Mouse (Mus musculus) cerebellum, adult 11 months (tissue): ENCODE measurements around the gene Gm49345.
"Not testable (repeated sequence)": the region's sequence is repeated elsewhere in the genome, so short reads cannot be mapped to it uniquely, and the experiment has no call there.

Experiments
- DNase-seq: peaks from one replicate; pipeline ENCODE4 v3.0.0; 2022

Gene Gm49345

DNA sequence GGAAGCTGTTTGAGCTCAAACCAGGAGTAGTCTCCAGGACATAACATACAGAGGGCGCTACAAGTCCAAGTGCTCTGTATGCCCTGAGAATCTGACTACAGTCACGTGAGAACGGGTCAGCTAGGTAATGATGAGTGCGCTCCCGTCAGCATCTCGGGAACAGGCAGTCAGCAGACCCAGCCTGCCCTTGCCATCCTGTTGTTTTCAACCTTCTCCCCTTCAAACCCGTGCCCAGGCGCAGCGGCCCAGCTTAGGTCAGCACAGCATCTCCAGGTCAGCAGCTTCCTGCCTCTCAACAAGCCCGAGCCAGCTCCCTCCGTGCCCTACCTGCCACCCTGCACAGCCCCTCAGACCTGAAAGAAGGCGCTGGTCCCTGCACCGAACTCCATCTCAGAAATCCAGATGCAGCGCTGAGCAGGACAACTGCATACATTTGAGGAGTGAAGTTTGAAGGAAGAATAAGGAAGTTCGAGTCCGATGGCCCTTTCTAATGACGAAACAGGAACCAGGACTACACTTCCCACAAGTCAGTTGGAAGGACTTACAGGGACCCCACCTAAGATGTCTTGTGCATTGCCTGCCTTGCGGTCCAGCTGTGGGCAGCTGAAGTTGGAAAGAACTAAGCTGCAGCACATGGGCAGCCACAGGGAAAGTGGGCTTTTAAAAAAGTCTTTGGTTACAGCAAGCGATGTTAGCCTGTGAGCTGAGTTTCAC lies at the start of gene Gm49345, which contains the start of gene Zfp729a:
Gene Gm49345 (minus strand): TSS at position 476 of the 714 bp plus-strand sequence.
Gene Zfp729a (minus strand): TSS at position 498 of the 714 bp plus-strand sequence.
- DNase-seq, result peak; percentile 73

DNA sequence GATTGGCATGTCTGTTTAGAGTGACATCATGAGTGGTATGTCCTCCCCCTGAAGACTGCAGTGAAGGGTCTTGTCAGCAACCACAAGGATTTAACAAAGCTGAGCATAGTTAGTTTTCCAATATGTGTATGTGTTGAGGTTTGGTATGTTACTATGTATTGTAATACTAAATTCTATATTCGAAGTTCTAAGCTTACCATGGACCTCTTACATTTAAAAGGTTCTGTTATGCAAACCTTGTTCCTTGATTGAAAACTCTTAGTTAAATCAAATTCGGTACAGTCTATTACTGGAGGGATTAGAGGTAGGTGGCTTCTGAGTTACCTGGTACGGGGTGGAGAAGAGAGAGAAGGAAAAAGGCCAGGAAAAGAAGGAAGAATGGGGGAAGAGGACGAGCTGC lies 49.4 kb upstream of the Gm49345 start, which contains the start of gene Zfp738:
Gene Zfp738 (minus strand): TSS at position 101 of the 400 bp plus-strand sequence.
- no peak for DNase-seq

DNA sequence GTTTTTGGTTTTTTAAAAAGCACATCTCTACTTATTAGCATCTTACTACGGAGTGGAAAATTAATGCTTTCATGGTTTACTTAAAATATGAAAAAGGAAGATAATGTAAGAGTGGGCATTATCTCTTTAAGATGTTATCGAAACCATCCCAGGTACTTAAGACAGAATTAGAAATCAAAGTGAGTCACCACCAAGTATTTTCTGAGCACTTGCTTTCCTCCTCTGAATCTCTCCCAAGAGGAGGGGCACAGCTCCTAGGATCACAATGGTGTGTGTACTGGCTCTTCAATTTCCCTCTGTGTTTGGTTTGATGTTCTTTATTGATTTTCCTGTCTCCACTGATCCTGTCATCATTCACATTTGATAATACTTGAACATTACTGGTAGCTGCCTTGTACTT lies 46.3 kb upstream of the Gm49345 start:
- DNase-seq, result not testable (repeated sequence)

DNA sequence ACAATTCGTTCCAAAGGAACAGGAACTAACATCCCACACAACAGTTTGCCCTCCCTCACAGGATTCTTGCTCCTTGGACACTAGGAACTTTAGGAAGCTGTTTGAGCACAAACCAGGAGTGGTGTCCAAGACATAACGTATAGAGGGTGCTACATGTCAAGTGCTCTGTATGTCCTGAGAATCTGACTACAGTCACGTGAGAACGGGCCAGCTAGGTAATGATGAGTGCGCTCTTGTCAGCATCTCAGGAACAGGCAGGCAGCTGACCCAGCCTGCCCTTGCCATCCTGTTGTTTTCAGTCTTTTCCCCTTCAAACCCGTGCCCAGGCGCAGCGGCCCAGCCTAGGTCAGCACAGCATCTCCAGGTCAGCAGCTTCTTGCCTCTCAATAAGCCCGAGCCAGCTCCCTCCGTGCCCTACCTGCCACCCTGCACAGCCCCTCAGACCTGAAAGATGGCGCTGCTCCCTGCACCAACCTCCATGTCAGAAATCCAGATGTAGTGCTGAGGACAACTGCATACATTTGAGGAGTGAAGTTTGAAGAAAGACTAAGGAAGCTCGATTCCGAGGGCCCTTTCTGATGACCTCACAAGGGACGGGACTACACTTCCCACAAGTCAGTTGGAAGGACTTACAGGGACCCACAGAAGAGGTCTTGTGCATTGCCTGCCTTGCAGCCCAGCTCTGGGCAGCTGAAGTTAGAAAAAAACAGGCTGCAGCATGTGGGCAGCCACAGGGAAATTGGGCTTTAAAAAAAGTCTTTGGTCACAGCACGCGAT lies 45.6 kb upstream of the Gm49345 start:
- DNase-seq, result peak; percentile 75

DNA sequence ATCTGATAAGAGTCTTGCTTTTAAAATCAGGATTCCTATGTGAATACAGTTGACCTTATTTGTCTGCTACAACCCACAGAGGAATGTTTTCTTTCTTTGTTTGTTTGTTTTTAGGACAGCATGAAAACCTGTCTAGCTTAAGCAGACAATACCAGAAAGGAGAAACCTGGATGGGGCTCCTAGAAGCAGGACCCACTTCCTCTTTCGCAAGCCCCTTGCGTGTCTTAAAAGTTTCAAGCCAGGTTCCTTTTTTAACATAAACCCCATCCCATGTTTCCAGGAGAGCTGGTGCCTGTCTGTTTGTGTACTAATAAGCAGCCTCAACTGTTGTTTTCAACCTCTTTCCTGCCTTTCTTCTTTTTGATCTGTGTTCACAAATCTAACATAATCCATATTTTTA lies 37.3 kb upstream of the Gm49345 start:
- no peak for DNase-seq

DNA sequence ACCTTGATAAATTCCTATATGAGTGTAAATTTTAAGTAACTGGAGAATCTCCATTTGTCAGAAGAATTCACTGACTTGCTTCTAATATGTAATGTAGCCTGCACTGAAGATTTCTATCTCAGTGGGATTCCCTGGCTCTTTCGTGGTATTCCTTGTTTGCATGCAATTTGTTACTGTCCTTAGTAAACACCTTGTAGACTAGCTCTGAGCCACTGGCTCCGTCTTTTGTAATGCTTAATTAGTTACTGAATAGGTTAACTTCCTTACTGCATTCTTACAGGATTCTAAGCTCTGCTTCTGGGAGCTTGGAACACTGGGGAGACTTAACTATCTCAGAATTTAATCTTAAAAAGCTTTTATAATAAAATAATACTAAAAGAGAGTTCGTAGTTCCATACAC lies 14.9 kb upstream of the Gm49345 start:
- DNase-seq, result no peak

DNA sequence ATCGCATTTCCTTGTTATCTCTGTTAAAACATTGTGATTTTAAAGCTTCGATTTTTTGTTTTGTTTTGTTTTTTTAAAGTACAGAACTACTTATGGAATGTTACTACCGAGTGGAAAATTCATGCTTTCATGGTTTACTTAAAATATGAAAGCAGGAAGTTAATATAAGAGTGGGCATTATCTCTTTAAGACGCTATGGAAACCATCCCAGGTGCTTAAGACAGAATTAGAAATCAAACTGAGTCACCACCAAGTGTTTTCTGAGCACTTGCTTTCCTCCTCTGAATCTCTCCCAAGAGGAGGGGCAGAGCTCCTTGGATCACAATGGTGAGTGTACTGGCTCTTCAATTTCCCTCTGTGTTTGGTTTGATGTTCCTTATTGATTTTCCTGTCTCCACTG lies 27.5 kb downstream of the Gm49345 start:
- DNase-seq, result no peak

DNA sequence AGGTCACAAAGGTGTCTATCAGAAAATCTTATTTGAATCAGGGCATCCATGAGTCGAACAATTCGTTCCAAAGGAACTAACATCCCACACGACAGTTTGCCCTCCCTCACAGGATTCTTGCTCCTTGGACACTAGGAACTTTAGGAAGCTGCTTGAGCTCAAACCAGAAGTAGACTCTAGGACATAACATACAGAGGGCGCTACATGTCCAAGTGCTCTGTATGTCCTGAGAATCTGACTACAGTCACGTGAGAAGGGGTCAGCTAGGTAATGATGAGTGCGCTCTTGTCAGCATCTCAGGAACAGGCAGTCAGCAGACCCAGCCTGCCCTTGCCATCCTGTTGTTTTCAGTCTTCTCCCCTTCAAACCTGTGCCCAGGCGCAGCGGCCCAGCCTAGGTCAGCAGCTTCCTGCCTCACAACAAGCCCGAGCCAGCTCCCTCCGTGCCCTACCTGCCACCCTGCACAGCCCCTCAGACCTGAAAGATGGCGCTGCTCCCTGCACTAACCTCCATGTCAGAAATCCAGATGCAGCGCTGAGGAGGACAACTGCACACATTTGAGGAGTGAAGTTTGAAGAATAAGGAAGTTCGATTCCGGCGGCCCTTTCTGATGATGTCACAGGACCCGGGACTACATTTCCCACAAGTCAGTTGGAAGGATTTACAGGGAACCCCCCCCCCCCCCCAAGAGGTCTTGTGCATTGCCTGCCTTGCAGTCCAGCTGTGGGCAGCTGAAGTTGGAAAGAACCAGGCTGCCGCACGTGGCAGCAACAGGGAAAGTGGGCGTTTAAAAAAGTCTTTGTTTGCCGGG lies 28.3 kb downstream of the Gm49345 start, which contains the start of gene Zfp729b:
Gene Zfp729b (minus strand): TSS at position 642 of the 811 bp plus-strand sequence.
- peak; percentile 82 for DNase-seq

DNA sequence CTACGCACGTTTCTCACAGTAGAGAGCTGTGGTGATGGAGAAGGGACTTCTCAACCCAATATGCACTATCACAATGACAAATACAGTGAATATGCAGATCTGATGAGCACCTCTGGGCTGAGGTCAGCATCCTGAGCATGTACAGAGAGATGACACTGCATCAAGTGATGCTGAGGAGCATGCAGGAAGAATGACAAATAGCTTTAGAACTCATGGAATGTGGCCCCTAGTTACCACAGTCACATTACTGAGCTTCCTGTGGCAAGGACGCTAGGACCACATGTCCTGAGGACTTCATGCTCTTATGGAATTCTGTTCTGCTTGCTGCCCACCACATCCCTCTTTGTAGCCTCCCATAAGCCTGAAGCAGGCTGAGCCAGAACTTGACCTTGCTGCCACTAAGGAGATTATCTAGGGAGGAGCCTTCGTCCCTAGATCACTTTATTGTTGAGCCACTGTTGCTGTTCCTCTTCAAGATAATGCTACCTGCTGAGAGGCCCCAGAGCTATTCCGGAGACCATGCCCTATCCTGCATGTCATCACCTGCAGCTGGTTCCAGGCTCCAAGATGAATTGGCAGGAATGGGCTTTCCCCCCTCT lies 64.9 kb downstream of the Gm49345 start:
- DNase-seq, result no peak

DNA sequence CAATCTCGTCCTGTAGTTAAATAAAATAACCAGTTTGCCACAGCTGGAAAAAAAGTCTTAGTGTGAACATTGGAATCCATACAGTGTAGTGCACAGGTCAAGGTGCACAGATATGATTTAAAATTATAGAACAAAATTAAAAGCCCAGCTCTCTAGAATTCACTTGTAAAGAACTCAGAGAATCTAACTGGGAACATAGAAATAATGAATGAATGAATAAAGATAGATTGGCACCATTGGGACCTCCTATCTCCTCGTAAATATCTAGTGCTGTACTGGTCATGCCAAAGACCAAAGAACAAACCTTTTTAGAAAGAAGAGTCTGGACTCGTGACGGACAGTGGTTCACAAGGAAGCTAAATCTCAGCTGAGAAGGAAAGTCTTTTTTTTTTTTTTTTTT lies 83.8 kb downstream of the Gm49345 start, which contains the start of gene Zfp748:
Gene Zfp748 (minus strand): TSS at position 101 of the 400 bp plus-strand sequence.
- DNase-seq, result no peak

DNA sequence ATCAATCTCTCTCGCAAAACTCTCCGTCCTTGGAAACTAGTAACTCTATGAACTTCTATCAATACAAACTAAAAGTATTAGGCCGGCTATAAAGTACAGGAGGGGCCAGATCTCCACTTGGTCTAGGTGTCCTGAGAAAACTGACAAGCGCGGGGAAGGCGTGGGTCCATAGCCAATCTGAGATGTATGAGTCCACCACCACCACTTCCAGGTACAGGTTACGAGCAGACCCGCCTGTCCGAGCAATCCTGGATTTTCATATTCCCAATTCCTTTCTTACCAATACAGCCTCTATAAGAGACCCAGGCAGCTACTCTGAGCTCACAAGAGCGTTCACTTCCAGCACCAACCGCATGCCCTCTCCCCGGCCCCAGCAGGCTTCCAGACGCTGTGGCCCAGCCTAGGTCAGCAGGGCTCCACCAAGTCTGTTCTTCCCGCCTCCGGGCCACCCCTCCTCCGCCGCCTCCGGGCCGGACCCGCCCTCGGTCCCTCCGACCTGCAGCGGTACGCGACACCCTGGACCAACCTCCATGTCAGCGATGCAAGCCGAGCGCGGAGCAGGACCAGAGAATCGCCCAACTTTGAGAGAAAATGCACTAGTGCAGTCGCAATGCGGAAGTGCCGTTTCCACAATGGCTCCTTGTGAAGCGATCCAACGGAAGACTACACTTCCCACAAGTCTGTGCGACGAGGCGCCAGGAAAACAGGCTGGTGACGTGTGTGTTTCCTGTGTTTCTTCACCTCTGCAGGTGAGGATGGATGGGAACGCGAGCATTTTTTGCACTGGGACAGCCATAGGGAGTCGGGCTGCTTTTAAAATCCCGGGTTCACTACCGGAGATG lies 84.8 kb downstream of the Gm49345 start:
- DNase-seq, result peak; percentile 83

DNA sequence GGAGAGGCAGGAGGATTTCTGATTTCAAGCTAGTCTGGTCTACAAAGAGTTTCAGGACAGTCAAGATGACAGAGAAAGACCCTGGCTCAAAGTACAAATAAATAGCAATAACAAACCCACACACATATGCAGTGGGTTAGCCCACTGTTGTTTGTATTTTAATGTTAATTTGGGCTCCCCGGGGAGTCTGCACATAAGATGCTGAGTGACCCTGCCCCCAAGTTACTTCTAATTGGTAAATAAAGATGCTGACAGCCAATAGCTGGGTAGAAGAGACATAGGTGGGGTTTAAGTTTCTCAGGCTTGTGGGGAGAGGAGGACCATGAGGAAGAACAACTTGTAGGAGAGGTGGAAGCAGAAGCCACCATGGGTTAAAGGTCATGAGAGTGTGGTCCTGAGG lies 91.6 kb downstream of the Gm49345 start:
- no peak for DNase-seq
